Mouse (Mus musculus) bone marrow macrophage, adult 2 months (primary cell): ENCODE measurements around the gene Notum.

Source experiments
- CTCF ChIP-seq: IDR thresholded peaks from 2 replicates; pipeline ENCODE4 v1.5.1; 2012; ENCODE audit warnings: low read depth, mild to moderate bottlenecking, low read length, moderate library complexity
- POLR2A ChIP-seq: IDR thresholded peaks from 2 replicates; pipeline ENCODE4 v1.6.1; 2012; ENCODE audit warnings: mild to moderate bottlenecking, low read depth, low read length, borderline replicate concordance

DNA sequence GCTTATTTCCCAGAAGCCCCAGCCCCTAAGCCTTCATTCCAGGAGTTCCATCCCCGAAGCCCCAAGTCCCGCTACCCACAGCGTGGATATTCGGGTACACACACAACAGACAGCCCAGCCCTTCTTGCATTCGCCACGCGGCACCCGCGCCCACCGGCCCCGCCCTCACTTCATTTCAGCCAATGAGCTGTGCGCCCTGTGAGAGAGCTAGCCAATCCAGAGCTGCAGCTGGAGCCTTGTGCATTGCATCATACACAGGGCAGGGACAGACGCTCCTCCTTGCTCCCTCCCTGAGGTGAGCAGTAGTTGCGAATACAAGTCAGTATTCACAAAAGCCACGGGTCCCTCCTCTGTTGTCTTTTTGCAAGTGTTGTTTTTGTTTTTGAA lies 17.4 kb downstream of the Notum start, which contains the start of gene Pycr1:
- TF ChIP-seq POLR2A (no peak), CTCF (no peak)
